Mouse (Mus musculus) cerebellum, adult 11 months (tissue): ENCODE measurements around the gene Srp14.
A peak's percentile ranks its signal among the peaks of the same experiment; 100 is the strongest.

Experiments used
- DNase-seq: peaks from one replicate; pipeline ENCODE4 v3.0.0; 2022

Gene Srp14

GRCm38 (mm10) chr2:118431589-118431988 lies 47.9 kb downstream of the Srp14 start:
- DNase-seq: peak; percentile 13

- no peak for DNase-seq
Measured at GRCm38 (mm10) chr2:118430630-118431029, 48.9 kb downstream of the Srp14 start.

DNA sequence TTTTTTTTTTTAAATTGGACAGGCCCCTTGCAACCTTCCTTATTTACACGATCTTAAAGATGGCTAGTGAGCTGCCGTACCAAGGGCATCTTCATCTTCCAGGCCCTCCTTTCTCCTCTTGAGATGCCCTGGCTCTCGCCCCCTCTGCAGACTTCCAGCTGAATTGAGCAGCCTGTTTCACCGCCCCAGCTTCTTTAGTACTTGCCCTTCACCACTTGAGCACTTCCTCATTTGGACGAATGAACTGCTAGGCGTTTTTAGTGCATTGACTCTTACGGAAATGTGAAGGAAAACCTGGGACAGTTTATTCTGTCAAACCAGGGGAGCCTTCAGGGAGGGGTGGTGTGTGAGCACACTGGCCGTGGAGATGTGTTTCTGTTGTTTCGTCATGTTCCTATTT lies 50.2 kb downstream of the Srp14 start:
- no peak for DNase-seq

DNA sequence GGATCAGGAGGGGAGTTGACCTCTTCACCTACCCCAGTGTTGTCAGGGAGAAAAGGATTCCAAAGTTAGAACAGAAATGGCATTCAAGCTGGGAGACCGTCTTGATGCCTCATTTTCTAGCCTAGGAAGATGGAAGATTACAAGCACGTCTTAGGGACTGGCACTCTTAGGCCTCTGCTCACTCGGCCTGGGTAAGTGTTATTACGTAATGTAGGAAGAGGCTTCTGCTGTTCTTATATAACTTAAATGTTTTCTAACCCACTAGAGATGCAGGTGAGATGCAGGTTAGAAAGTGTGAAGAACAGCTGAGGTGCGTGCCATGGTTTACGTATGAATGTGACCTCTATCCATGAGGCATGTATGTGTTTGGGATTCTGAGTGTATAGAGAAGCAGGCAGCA lies 51.2 kb downstream of the Srp14 start:
- DNase-seq: no peak
